Mouse (Mus musculus): Measurements from ENCODE around the gene Vps11. TPM values are rescaled to one million over a fixed set of nuclear protein-coding genes. Genes with fewer than 3 reads are reported as not detected.
"Not testable (repeated sequence)": the region's sequence is repeated elsewhere in the genome, so short reads cannot be mapped to it uniquely, and the experiment has no call there.

Vps11 gene
- polyA plus RNA-seq, 1 experiment from 2014 or later: 35.2 TPM

GRCm38 (mm10) chr9:44327926-44328325, 33.5 kb downstream of the Vps11 start:
- 86% methylated on average over 5 of the region's 5 CpGs for WGBS
- no peak for ATAC-seq (ENCODE audit: low FRiP score)
- no peaks in the 10 kb centered on the region for H3K9me3 ChIP-seq (replicated peaks)
- peak overlapping the region; percentile 74 for H3K9ac ChIP-seq
- H3K4me1 ChIP-seq: peaks cover 15% of the 10 kb centered on the region
- H3K4me2 ChIP-seq (replicated peaks): peak overlapping the region; percentile 77
- peaks cover 24% of the 10 kb centered on the region for H3K36me3 ChIP-seq
- H3K27ac ChIP-seq: no peak overlapping the region
- H3K27me3 ChIP-seq: no peaks in the 10 kb centered on the region
- peak overlapping the region; percentile 53 for H3K4me3 ChIP-seq

- H3K27me3 ChIP-seq: no peaks in the 10 kb centered on the region
- WGBS: 1% methylated on average over 22 of the region's 22 CpGs
- peak overlapping the region; percentile 81 for H3K27ac ChIP-seq
- peak overlapping the region; percentile 74 for H3K9ac ChIP-seq
- H3K4me1 ChIP-seq: peaks cover 15% of the 10 kb centered on the region
- peak overlapping the region; percentile 77 for H3K4me2 ChIP-seq (replicated peaks)
- peak; percentile 46; the same call in 1 of the 2 replicates for ATAC-seq (ENCODE audit: low FRiP score)
- H3K36me3 ChIP-seq: peaks cover 18% of the 10 kb centered on the region
- H3K4me3 ChIP-seq: peak overlapping the region; percentile 53
- H3K9me3 ChIP-seq (replicated peaks): no peaks in the 10 kb centered on the region
Measured at GRCm38 (mm10) chr9:44327064-44327711, 34.3 kb downstream of the Vps11 start.

GRCm38 (mm10) chr9:44326371-44327063, 35.0 kb downstream of the Vps11 start:
- Histone ChIP-seq H3K9ac (peak overlapping the region; percentile 74), H3K4me1 (peaks cover 15% of the 10 kb centered on the region), H3K27ac (peak overlapping the region; percentile 81), H3K36me3 (peaks cover 12% of the 10 kb centered on the region), H3K4me3 (peak overlapping the region; percentile 53), H3K9me3 (replicated peaks) (no peaks in the 10 kb centered on the region), H3K4me2 (replicated peaks) (peak overlapping the region; percentile 77), H3K27me3 (no peaks in the 10 kb centered on the region)
- ATAC-seq (ENCODE audit: low FRiP score): peak; percentile 93
- under 1% methylated on average over 38 of the region's 38 CpGs for WGBS

- Histone ChIP-seq H3K27me3 (no peaks in the 10 kb centered on the region), H3K4me1 (peaks cover 17% of the 10 kb centered on the region), H3K9me3 (replicated peaks) (no peaks in the 10 kb centered on the region), H3K9ac (peak within 1 kb of the TSS; percentile 74), H3K36me3 (peaks cover 6% of the 10 kb centered on the region; the same call in 1 of the 2 replicates), H3K4me3 (peak within 1 kb of the TSS; percentile 53), H3K4me2 (replicated peaks) (peak within 1 kb of the TSS; percentile 77), H3K27ac (peak within 1 kb of the TSS; percentile 81)
- ATAC-seq (ENCODE audit: low FRiP score): peak; percentile 35; the same call in 1 of the 2 replicates
- 5% methylated on average over 12 of the region's 12 CpGs for WGBS
Measured at GRCm38 (mm10) chr9:44325768-44326370, 35.6 kb downstream of the Vps11 start, which contains the start of gene Dpagt1. Gene Dpagt1 (plus strand): TSS chr9:44326019.

- not testable (repeated sequence) for H3K36me3 ChIP-seq; H3K27ac ChIP-seq; ATAC-seq (ENCODE audit: low FRiP score); H3K9ac ChIP-seq; H3K9me3 ChIP-seq (replicated peaks); H3K4me3 ChIP-seq; H3K27me3 ChIP-seq
- Histone ChIP-seq H3K4me1 (peaks cover 21% of the 10 kb centered on the region), H3K4me2 (replicated peaks) (peak overlapping the region; percentile 77)
- 68% methylated on average over 7 of the region's 8 CpGs for WGBS
Measured at GRCm38 (mm10) chr9:44325032-44325767, 36.3 kb downstream of the Vps11 start.

- Histone ChIP-seq H3K4me2 (replicated peaks) (no peak overlapping the region), H3K36me3 (no peaks in the 10 kb centered on the region), H3K9me3 (replicated peaks) (no peaks in the 10 kb centered on the region), H3K4me3 (no peak overlapping the region), H3K4me1 (peaks cover 26% of the 10 kb centered on the region), H3K9ac (no peak overlapping the region), H3K27me3 (no peaks in the 10 kb centered on the region), H3K27ac (no peak overlapping the region)
- 85% methylated on average over 6 of the region's 6 CpGs for WGBS
- no peak for ATAC-seq (ENCODE audit: low FRiP score)
Measured at GRCm38 (mm10) chr9:44324147-44324546, 37.3 kb downstream of the Vps11 start.

- not testable (repeated sequence) for ATAC-seq (ENCODE audit: low FRiP score); H3K27ac ChIP-seq; H3K4me2 ChIP-seq (replicated peaks); H3K4me3 ChIP-seq; H3K36me3 ChIP-seq; H3K9ac ChIP-seq; H3K27me3 ChIP-seq; H3K9me3 ChIP-seq (replicated peaks)
- H3K4me1 ChIP-seq: peaks cover 28% of the 10 kb centered on the region
- WGBS: 74% methylated on average over 2 of the region's 4 CpGs
Measured at GRCm38 (mm10) chr9:44323656-44324055, 37.8 kb downstream of the Vps11 start.

GRCm38 (mm10) chr9:44320799-44321133, 40.7 kb downstream of the Vps11 start:
- peaks cover 34% of the 10 kb centered on the region for H3K4me1 ChIP-seq
- peak overlapping the region; percentile 80 for H3K27ac ChIP-seq
- no peaks in the 10 kb centered on the region for H3K27me3 ChIP-seq
- WGBS: 20% methylated on average over 6 of the region's 6 CpGs
- no peaks in the 10 kb centered on the region for H3K9me3 ChIP-seq (replicated peaks)
- H3K4me2 ChIP-seq (replicated peaks): peak overlapping the region; percentile 95
- H3K36me3 ChIP-seq: peaks cover 12% of the 10 kb centered on the region
- peak overlapping the region; percentile 97 for H3K4me3 ChIP-seq
- ATAC-seq (ENCODE audit: low FRiP score): no peak
- 0 out of 2 replicates have a peak overlapping the region, but pooled peaks have one; percentile 96 for H3K9ac ChIP-seq

- Histone ChIP-seq H3K4me2 (replicated peaks) (peak within 1 kb of the TSS; percentile 95), H3K4me1 (peaks cover 31% of the 10 kb centered on the region), H3K9ac (peak within 1 kb of the TSS; percentile 96), H3K4me3 (peak within 1 kb of the TSS; percentile 97), H3K9me3 (replicated peaks) (no peaks in the 10 kb centered on the region), H3K36me3 (peaks cover 19% of the 10 kb centered on the region), H3K27me3 (no peaks in the 10 kb centered on the region), H3K27ac (peak within 1 kb of the TSS; percentile 80)
- peak; percentile 98 for ATAC-seq (ENCODE audit: low FRiP score)
- under 1% methylated on average over 66 of the region's 67 CpGs for WGBS
Measured at GRCm38 (mm10) chr9:44319887-44320798, 41.3 kb downstream of the Vps11 start, which contains the start of gene C2cd2l. Gene C2cd2l (minus strand): TSS chr9:44320285.

- H3K9ac ChIP-seq: peak overlapping the region; percentile 96
- ATAC-seq (ENCODE audit: low FRiP score): no peak
- H3K4me3 ChIP-seq: peak overlapping the region; percentile 97
- peak overlapping the region; percentile 80 for H3K27ac ChIP-seq
- no peaks in the 10 kb centered on the region for H3K9me3 ChIP-seq (replicated peaks)
- WGBS: 2% methylated on average over 37 of the region's 37 CpGs
- peaks cover 27% of the 10 kb centered on the region for H3K36me3 ChIP-seq
- no peaks in the 10 kb centered on the region for H3K27me3 ChIP-seq
- peak overlapping the region; percentile 95 for H3K4me2 ChIP-seq (replicated peaks)
- H3K4me1 ChIP-seq: peaks cover 31% of the 10 kb centered on the region
Measured at GRCm38 (mm10) chr9:44319105-44319886, 42.2 kb downstream of the Vps11 start.

- peaks cover 31% of the 10 kb centered on the region for H3K4me1 ChIP-seq
Measured at GRCm38 (mm10) chr9:44318826-44319095, 42.7 kb downstream of the Vps11 start.

More at GRCm38 (mm10) chr9:44318826-44319095, 42.7 kb downstream of the Vps11 start:
- peak overlapping the region; percentile 96 for H3K9ac ChIP-seq
- WGBS: 45% methylated on average over 3 of the region's 3 CpGs
- no peaks in the 10 kb centered on the region for H3K27me3 ChIP-seq
- no peak overlapping the region for H3K27ac ChIP-seq
- peaks cover 32% of the 10 kb centered on the region for H3K36me3 ChIP-seq
- H3K4me2 ChIP-seq (replicated peaks): peak overlapping the region; percentile 95
- no peaks in the 10 kb centered on the region for H3K9me3 ChIP-seq (replicated peaks)
- H3K4me3 ChIP-seq: peak overlapping the region; percentile 97
- no peak for ATAC-seq (ENCODE audit: low FRiP score)
